Mouse (Mus musculus) hindbrain, embryonic 16.5 days (tissue): ENCODE data around the gene Nr4a3. TPM values are rescaled to one million over a fixed set of nuclear protein-coding genes. Genes with fewer than 3 reads are reported as not detected.

Experiments used
- ATAC-seq: fragments of 200-750 bp; cut with Nextera tagmentation; 2 replicates; pipeline ENCODE4 v1.8.0; 2017; ENCODE audit warnings: moderate TSS enrichment, moderate library complexity
- H3K27ac ChIP-seq: fragments of 300-500 bp; sonication (generic); 2 replicates; pipeline ENCODE4 v1.5.1; 2014; ENCODE audit warnings: low read depth, mild to moderate bottlenecking, control low read depth, low read length, moderate library complexity
- H3K27me3 ChIP-seq: fragments of 300-500 bp; sonication (generic); replicated peaks from 2 replicates; pipeline ENCODE4 v1.6.1; 2014; ENCODE audit warnings: low read length; ENCODE audit not compliant: control insufficient read depth, insufficient read depth
- H3K36me3 ChIP-seq: fragments of 300-500 bp; sonication (generic); 2 replicates; pipeline ENCODE4 v1.6.1; 2014; ENCODE audit warnings: mild to moderate bottlenecking, low read length, moderate library complexity, mixed read lengths; ENCODE audit not compliant: control insufficient read depth, insufficient read depth
- H3K4me1 ChIP-seq: fragments of 300-500 bp; sonication (generic); 2 replicates; pipeline ENCODE4 v1.6.1; 2014; ENCODE audit warnings: low read depth, low read length; ENCODE audit not compliant: control insufficient read depth, insufficient read depth
- H3K4me2 ChIP-seq: fragments of 300-500 bp; sonication (generic); 2 replicates; pipeline ENCODE4 v1.6.1; 2014; ENCODE audit warnings: mild to moderate bottlenecking, low read length, control low read depth, moderate library complexity
- H3K4me3 ChIP-seq: fragments of 300-500 bp; sonication (generic); 2 replicates; pipeline ENCODE4 v1.5.1; 2014; ENCODE audit warnings: mild to moderate bottlenecking, low read length, control low read depth, moderate library complexity
- H3K9ac ChIP-seq: fragments of 300-500 bp; sonication (generic); 2 replicates; pipeline ENCODE4 v1.6.1; 2014; ENCODE audit warnings: low read depth, mild to moderate bottlenecking, control low read depth, low read length, moderate library complexity
- H3K9me3 ChIP-seq: fragments of 300-500 bp; sonication (generic); 2 replicates; pipeline ENCODE4 v1.6.1; 2014; ENCODE audit warnings: mild to moderate bottlenecking, low read length, moderate library complexity; ENCODE audit not compliant: control insufficient read depth
- WGBS: fragments of 180-500 bp; shearing (Covaris S2); extraction: QIAGEN DNeasy Blood & Tissue Kit; methylation state at CpG from one replicate; pipeline ENCODE4 v1.1.7; 2014; 5-methylcytosine and 5-hydroxymethylcytosine counted together
- polyA plus RNA-seq: library from polyadenylated mRNA; unstranded; fragments of >200 nt; fragmentation: Nextera tagmentation; extraction: Ambion mirVana; gene quantifications from 2 replicates; pipeline ENCODE4 v1.2.1, GENCODE M21; 2015

Nr4a3 gene
- polyA plus RNA-seq, 1 experiment from 2014 or later = 0.89 TPM

GRCm38 (mm10) chr4:48116191-48116590 lies 71.2 kb downstream of the Nr4a3 start:
- Histone ChIP-seq H3K4me3 (no peak overlapping the region), H3K9ac (no peak overlapping the region), H3K4me2 (no peak overlapping the region), H3K27me3 (no peaks in the 10 kb centered on the region), H3K9me3 (no peaks in the 10 kb centered on the region), H3K36me3 (no peaks in the 10 kb centered on the region), H3K27ac (no peak overlapping the region), H3K4me1 (no peaks in the 10 kb centered on the region)
- no peak for ATAC-seq
- 66% methylated on average over 4 of the region's 4 CpGs for WGBS

DNA sequence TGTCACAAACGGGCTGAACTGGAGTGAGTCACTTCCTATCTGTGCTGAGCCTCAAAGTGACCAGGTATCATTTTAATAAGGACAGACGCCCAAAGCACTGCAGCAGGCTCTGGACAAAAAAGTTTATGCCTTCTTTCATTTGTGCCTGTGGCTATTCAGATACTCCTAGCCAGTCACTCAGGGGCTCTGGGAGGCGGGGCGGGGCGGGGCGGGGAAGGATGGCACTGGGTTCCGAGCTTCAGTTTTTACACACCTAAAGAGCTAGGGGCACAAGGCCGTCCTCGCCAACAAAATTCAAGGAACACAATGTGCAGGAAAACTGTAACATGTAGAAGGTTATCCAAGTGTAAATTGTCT lies 79.4 kb downstream of the Nr4a3 start:
- no peaks in the 10 kb centered on the region for H3K27me3 ChIP-seq
- no peaks in the 10 kb centered on the region for H3K9me3 ChIP-seq
- no peaks in the 10 kb centered on the region for H3K36me3 ChIP-seq
- H3K9ac ChIP-seq = no peak overlapping the region; the same call in 1 of the 2 replicates
- H3K27ac ChIP-seq = no peak overlapping the region
- peak overlapping the region; percentile 86 for H3K4me2 ChIP-seq
- WGBS = 4% methylated on average over 9 of the region's 9 CpGs
- ATAC-seq = peak; percentile 95
- peaks cover 4% of the 10 kb centered on the region; the same call in 1 of the 2 replicates for H3K4me1 ChIP-seq
- peak overlapping the region; percentile 78 for H3K4me3 ChIP-seq

DNA sequence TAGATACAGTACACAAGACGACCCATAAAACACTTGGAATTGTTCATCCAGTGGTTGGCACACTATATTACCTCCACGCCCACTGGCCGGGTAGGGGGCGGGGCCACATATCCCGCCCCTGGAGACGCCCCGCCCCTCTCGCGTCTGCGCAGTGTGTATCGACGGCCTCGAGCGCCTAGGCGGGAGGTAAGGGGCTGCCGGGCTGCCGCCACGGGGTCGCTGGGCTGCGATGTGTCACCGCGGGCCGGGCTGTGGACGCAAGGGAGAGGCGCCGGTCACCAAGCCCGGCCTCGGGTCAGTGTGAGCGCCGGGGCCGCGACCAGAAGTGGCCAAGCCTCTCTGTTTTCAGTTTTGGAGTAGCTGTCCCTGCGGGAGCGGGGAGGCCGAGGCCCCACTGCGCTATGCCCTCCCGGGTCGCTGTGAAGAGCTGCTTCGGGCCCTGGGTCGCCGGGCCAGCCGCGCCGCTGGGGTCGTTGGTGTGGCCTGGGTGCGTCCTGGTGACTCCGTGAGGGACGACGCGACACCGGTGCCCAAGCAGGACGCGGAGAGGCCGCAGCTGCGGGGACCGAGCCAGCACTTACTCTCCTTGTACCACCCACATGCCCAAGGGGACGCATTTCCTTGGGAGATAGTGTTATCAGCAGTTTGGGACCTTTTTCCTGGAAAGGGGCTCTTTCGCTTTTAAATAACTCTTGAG lies 80.0 kb downstream of the Nr4a3 start, which contains the start of gene Stx17:
Gene Stx17 (plus strand): TSS at position 143 of the 697 bp plus-strand sequence.
- Histone ChIP-seq H3K4me1 (peaks cover 4% of the 10 kb centered on the region; the same call in 1 of the 2 replicates), H3K9me3 (no peaks in the 10 kb centered on the region), H3K27me3 (no peaks in the 10 kb centered on the region), H3K4me3 (peak within 1 kb of the TSS; percentile 78), H3K27ac (peak within 1 kb of the TSS; percentile 55), H3K9ac (peak within 1 kb of the TSS; percentile 95), H3K36me3 (no peaks in the 10 kb centered on the region), H3K4me2 (peak within 1 kb of the TSS; percentile 86)
- WGBS = under 1% methylated on average over 46 of the region's 58 CpGs
- peak; percentile 100 for ATAC-seq

DNA sequence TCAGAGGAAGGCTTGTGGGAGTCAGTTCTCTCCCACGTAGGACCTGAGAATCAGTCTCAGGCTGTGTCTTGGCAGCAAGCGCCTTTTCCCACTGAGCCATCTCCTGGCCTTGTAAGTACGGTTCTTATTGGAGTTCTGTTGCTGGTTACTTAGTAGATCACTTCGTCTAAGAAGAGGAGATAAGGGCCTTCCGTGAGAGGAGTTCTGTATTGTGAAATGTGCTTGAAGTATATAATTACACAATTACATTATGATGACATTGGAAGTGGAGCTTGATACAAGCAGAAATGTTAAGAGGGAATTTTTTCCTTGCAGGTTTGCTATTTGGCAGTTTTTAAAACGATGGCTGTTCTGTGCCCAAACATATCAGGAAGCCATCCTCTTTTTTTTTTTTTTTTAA lies 85.4 kb downstream of the Nr4a3 start:
- ATAC-seq = no peak
- H3K27me3 ChIP-seq = no peaks in the 10 kb centered on the region
- H3K4me2 ChIP-seq = no peak overlapping the region
- H3K27ac ChIP-seq = no peak overlapping the region
- peaks cover 4% of the 10 kb centered on the region; the same call in 1 of the 2 replicates for H3K4me1 ChIP-seq
- H3K9me3 ChIP-seq = no peaks in the 10 kb centered on the region
- no peaks in the 10 kb centered on the region; the same call in 1 of the 2 replicates for H3K36me3 ChIP-seq
- H3K9ac ChIP-seq = no peak overlapping the region
- H3K4me3 ChIP-seq = no peak overlapping the region
- 91% methylated on average over 6 of the region's 6 CpGs for WGBS

DNA sequence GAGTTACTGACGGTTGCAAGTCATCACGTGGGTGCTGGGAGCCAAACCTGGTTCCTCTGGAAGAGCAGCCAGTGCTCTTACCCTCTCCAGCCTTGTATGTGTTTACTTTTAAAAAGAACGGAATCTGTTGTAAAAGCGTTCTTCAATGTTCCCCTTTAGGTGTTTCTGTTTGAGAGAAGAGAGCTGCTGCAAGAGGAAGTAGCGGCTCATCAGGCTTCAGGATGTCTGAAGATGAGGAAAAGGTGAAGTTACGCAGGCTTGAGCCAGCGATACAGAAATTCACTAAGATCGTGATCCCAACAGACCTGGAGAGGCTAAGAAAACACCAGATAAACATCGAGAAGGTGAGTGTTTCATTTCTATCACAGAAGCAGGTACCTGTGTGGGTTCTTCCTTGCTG lies 86.7 kb downstream of the Nr4a3 start:
- Histone ChIP-seq H3K4me3 (no peak overlapping the region), H3K27ac (no peak overlapping the region), H3K27me3 (no peaks in the 10 kb centered on the region), H3K9ac (no peak overlapping the region), H3K9me3 (no peaks in the 10 kb centered on the region), H3K4me2 (no peak overlapping the region), H3K36me3 (no peaks in the 10 kb centered on the region; the same call in 1 of the 2 replicates), H3K4me1 (no peaks in the 10 kb centered on the region)
- no peak for ATAC-seq
- WGBS = 98% methylated on average over 9 of the region's 9 CpGs

GRCm38 (mm10) chr4:48132721-48133120 lies 87.8 kb downstream of the Nr4a3 start:
- H3K36me3 ChIP-seq = no peaks in the 10 kb centered on the region; the same call in 1 of the 2 replicates
- no peak for ATAC-seq
- H3K4me2 ChIP-seq = no peak overlapping the region
- WGBS = 86% methylated on average over 3 of the region's 3 CpGs
- no peak overlapping the region for H3K4me3 ChIP-seq
- no peak overlapping the region for H3K27ac ChIP-seq
- H3K9me3 ChIP-seq = no peaks in the 10 kb centered on the region
- H3K27me3 ChIP-seq = no peaks in the 10 kb centered on the region
- no peak overlapping the region for H3K9ac ChIP-seq
- H3K4me1 ChIP-seq = no peaks in the 10 kb centered on the region

Other genes with a start within 250 kb of the Nr4a3 start
- 26.5 and 27.0 TPM in 2 replicates for gene Stx17, start 79.8 kb downstream of the Nr4a3 start, polyA plus RNA-seq
- 64.2 and 64.3 TPM in 2 replicates for gene Erp44, start 234.4 kb downstream of the Nr4a3 start, polyA plus RNA-seq
- gene Invs, start 234.6 kb downstream of the Nr4a3 start, polyA plus RNA-seq = 6.0 and 7.1 TPM in 2 replicates